Mouse (Mus musculus) lung, postnatal 25 days (tissue): ENCODE results near the gene Slc9a8.
"Not testable (repeated sequence)": the region's sequence is repeated elsewhere in the genome, so short reads cannot be mapped to it uniquely, and the experiment has no call there.

ENCODE experiments used
- DNase-seq: peaks from one replicate; pipeline ENCODE4 v3.0.0; 2022; ENCODE audit warnings: low spot score

The Slc9a8 gene

GRCm38 (mm10) chr2:167421330-167422149, at the start of gene Slc9a8:
Gene Slc9a8 (plus strand): TSS chr2:167421712.
- peak; percentile 96 for DNase-seq

GRCm38 (mm10) chr2:167373266-167373665, 48.2 kb upstream of the Slc9a8 start:
- DNase-seq = no peak

GRCm38 (mm10) chr2:167374191-167374805, 47.2 kb upstream of the Slc9a8 start:
- no peak for DNase-seq

GRCm38 (mm10) chr2:167375135-167375534, 46.4 kb upstream of the Slc9a8 start:
- no peak for DNase-seq

- DNase-seq = no peak
Measured at GRCm38 (mm10) chr2:167375688-167376087, 45.8 kb upstream of the Slc9a8 start.

GRCm38 (mm10) chr2:167376160-167376564, 45.4 kb upstream of the Slc9a8 start:
- DNase-seq = no peak

GRCm38 (mm10) chr2:167377697-167378096, 43.8 kb upstream of the Slc9a8 start:
- DNase-seq = no peak

- no peak for DNase-seq
Measured at GRCm38 (mm10) chr2:167378972-167379371, 42.5 kb upstream of the Slc9a8 start.

- no peak for DNase-seq
Measured at GRCm38 (mm10) chr2:167380615-167381285, 40.8 kb upstream of the Slc9a8 start.

- DNase-seq = no peak
Measured at GRCm38 (mm10) chr2:167381596-167381995, 39.9 kb upstream of the Slc9a8 start.

GRCm38 (mm10) chr2:167382389-167382788, 39.1 kb upstream of the Slc9a8 start:
- no peak for DNase-seq

GRCm38 (mm10) chr2:167383666-167384083, 37.8 kb upstream of the Slc9a8 start:
- DNase-seq = no peak

- no peak for DNase-seq
Measured at GRCm38 (mm10) chr2:167386456-167386855, 35.1 kb upstream of the Slc9a8 start.

GRCm38 (mm10) chr2:167386998-167387397, 34.5 kb upstream of the Slc9a8 start:
- no peak for DNase-seq

GRCm38 (mm10) chr2:167394426-167394825, 27.1 kb upstream of the Slc9a8 start:
- no peak for DNase-seq

GRCm38 (mm10) chr2:167396420-167396819, 25.1 kb upstream of the Slc9a8 start:
- not testable (repeated sequence) for DNase-seq

- no peak for DNase-seq
Measured at GRCm38 (mm10) chr2:167399012-167399411, 22.5 kb upstream of the Slc9a8 start.

GRCm38 (mm10) chr2:167399646-167400045, 21.9 kb upstream of the Slc9a8 start:
- no peak for DNase-seq

GRCm38 (mm10) chr2:167403085-167403484, 18.4 kb upstream of the Slc9a8 start:
- peak; percentile 67 for DNase-seq

- peak; percentile 31 for DNase-seq
Measured at GRCm38 (mm10) chr2:167405101-167405880, 16.2 kb upstream of the Slc9a8 start.

- DNase-seq = no peak
Measured at GRCm38 (mm10) chr2:167407296-167407929, 14.1 kb upstream of the Slc9a8 start.

GRCm38 (mm10) chr2:167414461-167414860, 7.1 kb upstream of the Slc9a8 start:
- no peak for DNase-seq
